Mouse (Mus musculus): Measurements from ENCODE around the gene Ddx58.

GRCm38 (mm10) chr4:40160591-40161434 is 78.8 kb downstream of the Ddx58 start:
- TF ChIP-seq GATA1 (IDR thresholded peaks at IDR 0.05; ENCODE audit: borderline replicate concordance, low read length) (no peak), FLI1 (IDR thresholded peaks at IDR 0.05; ENCODE audit: low read length) (no peak)

Data from megakaryocyte, embryonic 14.5 days (primary cell).